Mouse (Mus musculus) embryo, embryonic 11.5 days (tissue): Measurements from ENCODE around the gene Btbd35f30.
"Not testable (repeated sequence)": the region's sequence is repeated elsewhere in the genome, so short reads cannot be mapped to it uniquely, and the experiment has no call there.

ENCODE experiments used
- DNase-seq: peaks from one replicate; pipeline ENCODE4 v3.0.0-alpha.2; 2012; ENCODE audit warnings: low read depth, low spot score

Gene Btbd35f30

GRCm38 (mm10) chrX:32894325-32894724 lies at the start of gene Btbd35f30:
Btbd35f30 (plus strand) TSS chrX:32894625.
- not testable (repeated sequence) for DNase-seq

- not testable (repeated sequence) for DNase-seq
Measured at GRCm38 (mm10) chrX:32941468-32941867, 47.0 kb downstream of the Btbd35f30 start, which contains the start of gene Gm21789. Gm21789 (plus strand) TSS chrX:32941768.
